Mouse (Mus musculus) limb, embryonic 13.5 days (tissue): Measurements from ENCODE around the gene Trim66. TPM values are rescaled to one million over a fixed set of nuclear protein-coding genes. Genes with fewer than 3 reads are reported as not detected.

Source experiments
- ATAC-seq: fragments of 200-750 bp; cut with Nextera tagmentation; 2 replicates; pipeline ENCODE4 v1.8.0; 2017; ENCODE audit warnings: low read depth, moderate number of reproducible peaks, moderate TSS enrichment; ENCODE audit not compliant: low FRiP score
- H3K27ac ChIP-seq: fragments of 300-500 bp; sonication (generic); 2 replicates; pipeline ENCODE4 v1.5.1; 2015; ENCODE audit warnings: inconsistent platforms, mild to moderate bottlenecking, moderate library complexity
- H3K27me3 ChIP-seq: fragments of 300-500 bp; sonication (generic); 2 replicates; pipeline ENCODE4 v1.6.1; 2015; ENCODE audit warnings: mild to moderate bottlenecking, inconsistent platforms
- H3K36me3 ChIP-seq: fragments of 300-500 bp; sonication (generic); 2 replicates; pipeline ENCODE4 v1.6.1; 2015; ENCODE audit warnings: inconsistent platforms, mild to moderate bottlenecking, moderate library complexity
- H3K4me1 ChIP-seq: fragments of 300-500 bp; sonication (generic); 2 replicates; pipeline ENCODE4 v1.6.1; 2015; ENCODE audit warnings: inconsistent platforms
- H3K4me2 ChIP-seq: fragments of 300-500 bp; sonication (generic); replicated peaks from 2 replicates; pipeline ENCODE4 v1.6.1; 2015; ENCODE audit warnings: inconsistent platforms, mild to moderate bottlenecking, moderate library complexity
- H3K4me3 ChIP-seq: fragments of 300-500 bp; sonication (generic); 2 replicates; pipeline ENCODE4 v1.5.1; 2015; ENCODE audit warnings: moderate library complexity, mild to moderate bottlenecking, inconsistent platforms
- H3K9ac ChIP-seq: fragments of 300-500 bp; sonication (generic); 2 replicates; pipeline ENCODE4 v1.6.1; 2015; ENCODE audit warnings: mild to moderate bottlenecking, inconsistent platforms
- H3K9me3 ChIP-seq: fragments of 300-500 bp; sonication (generic); 2 replicates; pipeline ENCODE4 v1.6.1; 2016; ENCODE audit warnings: inconsistent platforms
- WGBS: fragments of 180-500 bp; shearing (Covaris S2); methylation state at CpG from one replicate; pipeline ENCODE4 v1.1.7; 2015; 5-methylcytosine and 5-hydroxymethylcytosine counted together
- polyA plus RNA-seq: library from polyadenylated mRNA; unstranded; fragments of >200 nt; fragmentation: Nextera tagmentation; extraction: Ambion mirVana; gene quantifications from 2 replicates; pipeline ENCODE4 v1.2.1, GENCODE M21; 2015

Trim66 gene
- 0.04 and 0.05 TPM in 2 replicates for polyA plus RNA-seq

- Histone ChIP-seq H3K27me3 (no peaks in the 10 kb centered on the region), H3K36me3 (no peaks in the 10 kb centered on the region), H3K9me3 (no peaks in the 10 kb centered on the region), H3K4me1 (peaks cover 9% of the 10 kb centered on the region), H3K4me2 (peak within 1 kb of the TSS; percentile 28), H3K27ac (no peak within 1 kb of the TSS), H3K9ac (no peak within 1 kb of the TSS), H3K4me3 (no peak within 1 kb of the TSS)
- WGBS: 87% methylated on average over 4 of the region's 4 CpGs
- no peak for ATAC-seq
These were observed at the start of gene Trim66 for GRCm38 (mm10) chr7:109508034-109508433. TSS of gene Trim66 (minus strand) at chr7:109508134.

GRCm38 (mm10) chr7:109546726-109547125, 38.8 kb upstream of the Trim66 start:
- 84% methylated on average over 5 of the region's 5 CpGs for WGBS
- no peaks in the 10 kb centered on the region for H3K9me3 ChIP-seq
- peaks cover 84% of the 10 kb centered on the region for H3K36me3 ChIP-seq
- H3K27ac ChIP-seq: no peak overlapping the region
- no peak overlapping the region for H3K4me3 ChIP-seq
- no peaks in the 10 kb centered on the region for H3K4me1 ChIP-seq
- no peak overlapping the region for H3K4me2 ChIP-seq
- no peak for ATAC-seq
- no peak overlapping the region for H3K9ac ChIP-seq
- no peaks in the 10 kb centered on the region for H3K27me3 ChIP-seq

GRCm38 (mm10) chr7:109546186-109546585, 38.3 kb upstream of the Trim66 start:
- Histone ChIP-seq H3K9me3 (no peaks in the 10 kb centered on the region), H3K27me3 (no peaks in the 10 kb centered on the region), H3K4me2 (no peak overlapping the region), H3K4me3 (no peak overlapping the region), H3K27ac (no peak overlapping the region), H3K9ac (no peak overlapping the region), H3K36me3 (peaks cover 88% of the 10 kb centered on the region), H3K4me1 (no peaks in the 10 kb centered on the region)
- WGBS: 70% methylated on average over 2 of the region's 2 CpGs
- ATAC-seq: no peak

GRCm38 (mm10) chr7:109545255-109545993, 37.5 kb upstream of the Trim66 start:
- peaks cover 89% of the 10 kb centered on the region for H3K36me3 ChIP-seq
- no peak for ATAC-seq
- H3K4me1 ChIP-seq: no peaks in the 10 kb centered on the region
- H3K4me3 ChIP-seq: no peak overlapping the region
- H3K4me2 ChIP-seq: no peak overlapping the region
- H3K27me3 ChIP-seq: no peaks in the 10 kb centered on the region
- 0 out of 2 replicates have a peak overlapping the region, but pooled peaks have one; percentile 33 for H3K27ac ChIP-seq
- WGBS: 80% methylated on average over 10 of the region's 10 CpGs
- H3K9me3 ChIP-seq: no peaks in the 10 kb centered on the region
- no peak overlapping the region for H3K9ac ChIP-seq

- ATAC-seq: no peak
- WGBS: 83% methylated on average over 5 of the region's 5 CpGs
- Histone ChIP-seq H3K4me2 (no peak overlapping the region), H3K9ac (no peak overlapping the region), H3K27ac (no peak overlapping the region), H3K36me3 (peaks cover 89% of the 10 kb centered on the region), H3K9me3 (no peaks in the 10 kb centered on the region), H3K4me3 (no peak overlapping the region), H3K4me1 (no peaks in the 10 kb centered on the region), H3K27me3 (no peaks in the 10 kb centered on the region)
These were observed 36.9 kb upstream of the Trim66 start for GRCm38 (mm10) chr7:109544792-109545191.

DNA sequence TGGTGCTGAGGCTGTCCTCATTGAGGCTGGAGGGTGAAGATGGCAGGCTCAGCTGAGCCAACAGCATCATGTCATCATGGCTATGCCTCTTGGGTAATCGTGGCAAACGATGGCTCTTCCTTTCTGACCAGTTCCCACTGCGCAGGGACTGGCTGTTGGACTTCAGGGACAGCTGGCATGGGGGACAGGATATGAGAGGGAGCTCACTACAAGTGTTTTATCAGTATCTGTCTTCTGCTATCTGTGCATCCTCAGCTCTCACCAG, 34.4 kb upstream of the Trim66 start:
- no peak for ATAC-seq
- Histone ChIP-seq H3K4me3 (no peak overlapping the region), H3K4me1 (no peaks in the 10 kb centered on the region), H3K4me2 (no peak overlapping the region), H3K27ac (no peak overlapping the region), H3K36me3 (peaks cover 84% of the 10 kb centered on the region), H3K9ac (no peak overlapping the region), H3K27me3 (no peaks in the 10 kb centered on the region), H3K9me3 (no peaks in the 10 kb centered on the region)
- 85% methylated on average over 3 of the region's 3 CpGs for WGBS

- H3K9ac ChIP-seq: no peak overlapping the region
- no peaks in the 10 kb centered on the region for H3K9me3 ChIP-seq
- no peaks in the 10 kb centered on the region for H3K27me3 ChIP-seq
- H3K4me2 ChIP-seq: no peak overlapping the region
- WGBS: 86% methylated on average over 10 of the region's 10 CpGs
- peaks cover 82% of the 10 kb centered on the region for H3K36me3 ChIP-seq
- H3K4me3 ChIP-seq: no peak overlapping the region
- H3K27ac ChIP-seq: no peak overlapping the region
- peaks cover 3% of the 10 kb centered on the region for H3K4me1 ChIP-seq
- no peak for ATAC-seq
These were observed 33.9 kb upstream of the Trim66 start for GRCm38 (mm10) chr7:109541609-109542363.

DNA sequence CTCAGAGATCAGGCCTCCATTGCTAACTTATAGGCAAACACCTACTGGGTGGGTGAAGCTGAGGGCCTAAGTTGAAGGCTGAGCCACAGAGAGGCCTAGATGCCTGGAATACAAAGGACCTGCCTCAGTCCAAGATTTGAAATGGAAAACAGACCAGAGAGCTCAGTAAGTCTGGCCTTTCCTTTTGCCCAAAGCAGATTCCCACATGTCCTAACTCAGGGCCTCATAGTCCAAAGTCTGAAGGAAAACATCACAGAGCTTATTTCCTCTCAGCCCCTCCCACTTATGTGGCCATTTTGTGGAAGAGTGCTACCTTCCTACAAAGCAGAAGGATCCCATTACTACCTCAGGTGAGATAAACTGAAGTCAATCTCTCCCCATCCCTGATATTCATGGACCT, 33.0 kb upstream of the Trim66 start:
- H3K4me1 ChIP-seq: peaks cover 11% of the 10 kb centered on the region
- no peak for ATAC-seq
- H3K27me3 ChIP-seq: no peaks in the 10 kb centered on the region
- no peaks in the 10 kb centered on the region for H3K9me3 ChIP-seq
- no peak overlapping the region for H3K4me3 ChIP-seq
- peaks cover 82% of the 10 kb centered on the region for H3K36me3 ChIP-seq
- no peak overlapping the region for H3K27ac ChIP-seq
- no peak overlapping the region for H3K4me2 ChIP-seq
- H3K9ac ChIP-seq: no peak overlapping the region

GRCm38 (mm10) chr7:109536451-109536946, 28.6 kb upstream of the Trim66 start:
- H3K4me1 ChIP-seq: peaks cover 14% of the 10 kb centered on the region
- H3K27ac ChIP-seq: peak overlapping the region; percentile 79
- peaks cover 81% of the 10 kb centered on the region for H3K36me3 ChIP-seq
- H3K9me3 ChIP-seq: no peaks in the 10 kb centered on the region
- no peaks in the 10 kb centered on the region for H3K27me3 ChIP-seq
- H3K4me3 ChIP-seq: no peak overlapping the region
- 40% methylated on average over 4 of the region's 4 CpGs for WGBS
- no peak overlapping the region; the same call in 1 of the 2 replicates for H3K4me2 ChIP-seq
- peak; percentile 89 for ATAC-seq
- H3K9ac ChIP-seq: no peak overlapping the region

DNA sequence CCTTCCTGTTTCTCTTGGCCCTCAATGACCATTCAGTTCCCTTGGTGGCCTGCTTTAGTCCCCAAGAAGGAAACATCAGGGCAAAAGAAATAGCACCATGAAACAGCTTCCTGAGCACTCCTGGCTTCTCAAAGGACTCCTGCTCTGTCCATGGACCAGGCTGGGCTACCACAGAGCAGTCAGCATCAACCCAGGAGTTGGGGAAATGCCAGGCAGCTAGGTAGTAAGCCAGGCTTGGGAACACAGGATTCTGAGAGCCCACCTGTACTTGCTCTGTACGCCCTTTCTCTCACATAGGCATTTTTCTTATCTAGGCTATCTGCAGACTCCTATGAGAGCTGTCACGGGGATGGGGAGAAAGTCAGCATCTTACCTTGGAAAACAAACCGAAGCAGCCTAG, 27.0 kb upstream of the Trim66 start:
- WGBS: 95% methylated on average over 3 of the region's 3 CpGs
- H3K4me1 ChIP-seq: peaks cover 14% of the 10 kb centered on the region
- no peak overlapping the region for H3K27ac ChIP-seq
- H3K36me3 ChIP-seq: peaks cover 83% of the 10 kb centered on the region
- no peak overlapping the region for H3K9ac ChIP-seq
- H3K9me3 ChIP-seq: no peaks in the 10 kb centered on the region
- H3K4me2 ChIP-seq: no peak overlapping the region
- ATAC-seq: no peak
- no peak overlapping the region for H3K4me3 ChIP-seq
- no peaks in the 10 kb centered on the region for H3K27me3 ChIP-seq

- Histone ChIP-seq H3K27me3 (no peaks in the 10 kb centered on the region), H3K4me2 (no peak overlapping the region), H3K4me3 (no peak overlapping the region), H3K4me1 (peaks cover 14% of the 10 kb centered on the region), H3K27ac (no peak overlapping the region), H3K9me3 (no peaks in the 10 kb centered on the region), H3K36me3 (peaks cover 77% of the 10 kb centered on the region), H3K9ac (no peak overlapping the region)
- ATAC-seq: no peak
- WGBS: 89% methylated on average over 4 of the region's 4 CpGs
These were observed 26.0 kb upstream of the Trim66 start for GRCm38 (mm10) chr7:109533888-109534287.

GRCm38 (mm10) chr7:109533129-109533528, 25.2 kb upstream of the Trim66 start:
- peaks cover 75% of the 10 kb centered on the region for H3K36me3 ChIP-seq
- ATAC-seq: no peak
- peaks cover 14% of the 10 kb centered on the region for H3K4me1 ChIP-seq
- H3K9ac ChIP-seq: no peak overlapping the region
- no peaks in the 10 kb centered on the region for H3K27me3 ChIP-seq
- no peak overlapping the region for H3K27ac ChIP-seq
- WGBS: 78% methylated on average over 4 of the region's 4 CpGs
- H3K4me2 ChIP-seq: no peak overlapping the region
- H3K9me3 ChIP-seq: no peaks in the 10 kb centered on the region
- no peak overlapping the region for H3K4me3 ChIP-seq
